Mouse (Mus musculus): Measurements from ENCODE around the gene Naa40. TPM values are rescaled to one million over a fixed set of nuclear protein-coding genes. Genes with fewer than 3 reads are reported as not detected.

The Naa40 gene
- total RNA-seq, 2 experiments from 2014 or later, result 7.8 to 11.3 TPM

- intact Hi-C loops (cut with DNase I), result no loop called here
- no peak for DNase-seq
These were observed 55.2 kb downstream of the Naa40 start for GRCm38 (mm10) chr19:7185715-7186291.

GRCm38 (mm10) chr19:7185059-7185458 is 55.9 kb downstream of the Naa40 start:
- no peak for DNase-seq
- intact Hi-C loops (cut with DNase I), result no loop called here

- intact Hi-C loops (cut with DNase I), result no loop called here
- no peak for DNase-seq
These were observed 57.6 kb downstream of the Naa40 start for GRCm38 (mm10) chr19:7183419-7183818.

- intact Hi-C loops (cut with DNase I), result no loop called here
These were observed 58.6 kb downstream of the Naa40 start for GRCm38 (mm10) chr19:7182273-7182949.

GRCm38 (mm10) chr19:7181496-7181895 is 59.5 kb downstream of the Naa40 start:
- intact Hi-C loops (cut with DNase I), result no loop called here
- DNase-seq, result no peak

More at GRCm38 (mm10) chr19:7182273-7182949, 58.6 kb downstream of the Naa40 start:
- DNase-seq, result no peak

GRCm38 (mm10) chr19:7180756-7181405 is 60.1 kb downstream of the Naa40 start:
- no peak for DNase-seq
- intact Hi-C loops (cut with DNase I), result no loop called here

- no peak for DNase-seq
- intact Hi-C loops (cut with DNase I), result no loop called here
These were observed 62.0 kb downstream of the Naa40 start for GRCm38 (mm10) chr19:7178841-7179452.

GRCm38 (mm10) chr19:7177804-7178511 is 63.0 kb downstream of the Naa40 start:
- no peak for DNase-seq
- intact Hi-C loops (cut with DNase I), result no loop called here

GRCm38 (mm10) chr19:7176041-7176696 is 64.8 kb downstream of the Naa40 start:
- no peak for DNase-seq
- intact Hi-C loops (cut with DNase I), result no loop called here

Other genes with a start within 250 kb of the Naa40 start
- 10 to 100 TPM; 31.1 to 36.4 TPM for gene Dnajc4, start 248.6 kb downstream of the Naa40 start, total RNA-seq (2021)
- 10 to 100 TPM; 11.4 to 16.5 TPM for gene Nudt22, start 245.1 kb downstream of the Naa40 start, total RNA-seq (2021)
- 10 to 100 TPM; 21.0 to 23.2 TPM for gene Trpt1, start 245.1 kb downstream of the Naa40 start, total RNA-seq (2021)
- gene Fermt3, start 221.7 kb downstream of the Naa40 start, total RNA-seq (2021), result 1 to 10 TPM; 1.1 to 1.5 TPM
- gene Stip1, start 201.2 kb downstream of the Naa40 start, total RNA-seq (2021), result 10 to 100 TPM; 80.7 to 91.9 TPM
- 100 to 1,000 TPM; 240 to 280 TPM for gene Macrod1, start 184.4 kb downstream of the Naa40 start, total RNA-seq (2021)
- gene Flrt1, start 135.5 kb downstream of the Naa40 start, total RNA-seq (2021), result under 1 TPM; 0.36 to 0.49 TPM
- gene Otub1, start 34.9 kb downstream of the Naa40 start, total RNA-seq (2021), result 10 to 100 TPM; 45.4 to 49.9 TPM
- gene Cox8a, start 23.6 kb downstream of the Naa40 start, total RNA-seq (2021), result 10 to 100 TPM; 80.2 to 87.0 TPM
- gene Rcor2, start 26.1 kb upstream of the Naa40 start, total RNA-seq (2021), result 1 to 10 TPM; 1.8 to 2.1 TPM
- gene Mark2, start 100.7 kb upstream of the Naa40 start, total RNA-seq (2021), result 10 to 100 TPM; 28.9 to 33.5 TPM
- gene Spindoc, start 141.8 kb upstream of the Naa40 start, total RNA-seq (2021), result 1 to 10 TPM; 7.0 to 7.1 TPM
- gene 2700081O15Rik, start 176.4 kb upstream of the Naa40 start, total RNA-seq (2021), result 1 to 10 TPM; 5.7 to 6.2 TPM
- gene Rtn3, start 242.1 kb upstream of the Naa40 start, total RNA-seq (2021), result 10 to 100 TPM; 26.5 to 27.6 TPM

Data from gastrocnemius, postnatal 36 days (tissue).